Mouse (Mus musculus) spleen, adult 2 months (tissue): ENCODE data around the gene Spats2l.

Experiments used
- CTCF ChIP-seq: fragments of 200-500 bp; IDR thresholded peaks from 2 replicates; pipeline ENCODE4 v1.5.1; 2011; ENCODE audit warnings: mild to moderate bottlenecking, inconsistent platforms; ENCODE audit not compliant: insufficient read depth, insufficient read length, insufficient replicate concordance; ENCODE audit errors: extremely low read depth
- POLR2A ChIP-seq: fragments of 200-500 bp; IDR thresholded peaks from 2 replicates; pipeline ENCODE4 v1.6.1; 2011; ENCODE audit warnings: low read depth, low read length, inconsistent platforms

DNA sequence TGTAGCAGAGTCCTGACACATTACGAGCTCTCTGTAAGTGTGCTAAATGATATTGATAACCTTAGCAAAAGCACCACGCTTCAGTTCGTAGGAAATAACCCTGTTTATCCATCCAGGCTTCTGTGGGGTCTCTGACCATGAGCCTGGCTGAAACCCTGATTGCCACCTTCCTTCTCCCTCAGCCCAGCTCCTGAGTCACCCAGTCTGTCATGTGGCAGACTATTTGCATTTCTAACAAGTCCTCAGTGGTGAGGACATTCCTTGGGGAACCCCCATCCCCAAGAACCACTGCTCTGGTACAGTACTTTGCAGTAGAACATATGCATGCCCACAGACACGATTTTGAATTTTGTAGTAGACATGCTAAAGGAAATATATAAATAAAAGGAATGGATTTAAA, 75.1 kb downstream of the Spats2l start:
- TF ChIP-seq POLR2A (no peak), CTCF (no peak)
